Mouse (Mus musculus): ENCODE data around the gene Efcab11.

The Efcab11 gene

DNA sequence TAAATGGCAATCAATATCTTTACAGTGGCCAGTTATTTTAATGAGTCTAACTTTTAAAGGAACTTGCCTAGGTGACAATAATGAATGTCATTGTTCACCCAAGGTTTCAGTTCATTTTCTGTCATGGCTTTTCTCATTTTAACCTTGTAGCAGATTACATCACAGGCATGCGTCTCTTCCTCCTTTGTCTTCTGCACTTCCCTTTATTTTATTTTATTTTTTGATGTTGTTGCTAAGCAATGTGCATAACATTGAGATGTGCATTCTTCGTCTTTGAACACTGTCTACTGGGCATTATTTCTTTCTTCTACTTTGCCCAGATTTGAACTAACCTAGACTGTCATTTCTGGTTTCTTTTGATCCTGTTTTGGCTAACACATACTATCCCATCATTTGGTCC is 88.3 kb downstream of the Efcab11 start:
- no peak for DNase-seq

DNA sequence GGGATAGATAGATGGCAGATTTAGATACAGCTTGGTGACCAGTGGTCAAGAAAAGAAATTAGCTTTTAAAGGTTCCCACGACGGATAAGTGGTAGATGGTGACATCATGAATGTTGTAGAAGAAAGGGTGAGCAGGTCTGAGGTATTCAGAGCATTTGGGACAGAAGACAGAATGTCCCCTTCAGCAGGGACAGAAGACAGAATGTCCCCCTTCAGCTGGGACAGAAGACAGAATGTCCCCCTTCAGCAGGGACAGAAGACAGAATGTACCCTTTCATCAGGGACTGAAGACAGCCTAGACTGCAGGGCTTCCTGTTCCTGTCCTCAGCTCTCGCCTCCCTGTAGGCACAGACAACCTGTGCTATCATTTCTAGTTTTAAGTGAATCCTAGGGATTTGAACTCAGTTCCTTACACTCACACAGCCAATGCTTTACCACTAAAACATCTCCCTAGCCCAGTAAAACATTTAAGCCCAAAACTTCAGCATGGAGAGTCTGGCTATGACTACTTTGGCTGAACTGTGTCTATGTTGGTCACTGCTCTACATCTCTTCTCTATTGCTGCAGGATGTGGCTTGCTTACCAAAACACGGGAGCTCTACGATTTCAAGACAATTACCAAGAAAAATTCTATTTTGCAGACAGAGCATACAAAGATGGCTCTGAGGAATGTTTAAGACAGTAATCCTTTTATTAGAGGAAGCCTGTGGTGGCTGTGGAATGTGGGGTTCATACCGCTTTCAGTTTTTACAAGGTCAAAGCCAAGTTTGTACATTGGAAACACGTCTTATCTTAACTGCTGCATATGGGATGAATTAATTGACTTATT is 89.2 kb downstream of the Efcab11 start:
- no peak for DNase-seq

DNA sequence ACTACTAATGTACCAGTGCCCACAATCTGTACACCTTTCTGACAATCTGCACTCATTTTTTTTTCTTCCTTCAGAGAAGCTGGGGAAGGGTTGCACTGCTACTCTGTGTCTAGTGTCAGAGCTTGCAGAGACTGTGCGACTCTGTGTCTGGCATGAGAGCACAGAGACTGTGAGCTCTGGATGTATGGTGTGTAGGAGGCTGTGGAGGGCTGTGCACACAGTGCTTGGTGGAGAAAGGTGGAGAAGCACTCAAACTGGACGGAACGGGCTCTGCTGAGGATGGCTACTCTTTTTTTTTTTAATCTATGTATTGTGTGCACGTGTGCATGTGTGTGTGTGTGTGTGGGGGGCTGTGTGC is 90.1 kb downstream of the Efcab11 start:
- no peak for DNase-seq

DNA sequence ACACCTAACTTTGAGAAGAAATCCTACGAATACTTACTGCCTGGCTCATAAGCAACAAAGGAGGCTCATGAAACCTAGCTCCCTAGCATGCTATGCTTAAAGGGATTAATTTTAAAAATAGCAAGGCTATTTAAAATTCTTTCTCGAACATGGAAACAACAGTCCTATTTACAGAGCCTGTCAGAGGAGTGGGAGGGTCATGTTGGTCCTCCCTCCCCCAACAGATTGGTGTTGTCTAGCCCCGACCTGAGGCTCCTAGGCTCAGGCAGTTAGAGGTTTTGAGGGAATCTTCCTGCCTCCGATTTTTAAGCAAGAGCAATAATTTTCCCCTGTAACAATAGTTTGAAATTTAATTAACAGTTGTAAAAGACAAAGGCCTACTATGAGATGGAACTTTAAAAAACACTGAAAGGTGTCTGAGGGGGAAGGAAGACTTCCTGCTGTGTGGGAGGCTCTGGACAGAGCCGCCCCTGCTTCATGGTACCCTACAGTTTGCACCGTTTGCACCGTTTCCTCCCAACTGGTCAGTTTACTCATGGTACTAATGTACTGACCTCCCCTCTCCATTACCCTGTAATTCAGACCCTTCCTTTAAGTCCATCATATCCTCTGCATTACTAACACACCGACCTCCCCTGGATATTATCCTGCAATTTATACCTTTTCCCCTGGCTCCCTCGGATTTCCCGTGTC is 90.6 kb downstream of the Efcab11 start:
- no peak for DNase-seq

DNA sequence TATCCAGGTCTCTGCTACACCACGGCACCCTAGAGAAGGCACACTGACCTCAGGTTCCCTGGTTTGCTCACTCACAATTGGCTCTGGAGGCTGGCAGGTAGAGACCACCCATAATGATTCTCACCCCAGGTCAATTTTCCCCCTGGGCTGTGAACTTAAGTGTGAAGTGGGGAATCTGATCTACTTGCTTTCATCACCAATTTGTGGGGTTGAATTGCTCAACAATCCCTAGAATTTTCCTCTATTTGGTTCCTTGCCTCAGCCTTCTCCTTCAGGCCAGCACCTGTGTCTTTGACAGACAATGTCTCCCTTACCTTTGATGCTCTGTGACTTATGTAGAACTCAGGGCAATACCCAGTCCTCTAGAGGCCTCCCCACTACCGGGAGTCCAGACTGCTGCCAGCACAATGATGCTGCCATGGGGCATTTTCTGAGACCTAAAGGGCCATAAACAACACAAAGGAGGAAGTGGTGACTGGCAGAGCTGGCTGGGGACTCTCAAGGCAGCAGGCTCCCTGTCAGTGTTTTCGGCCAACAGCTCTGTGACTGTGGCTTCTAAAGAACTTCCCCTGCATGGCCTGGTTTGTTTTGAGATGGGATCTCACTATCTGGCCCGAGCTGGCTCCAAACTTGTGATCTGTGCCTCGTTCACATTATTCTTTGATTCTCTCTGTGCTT is 94.8 kb downstream of the Efcab11 start:
- no peak for DNase-seq

DNA sequence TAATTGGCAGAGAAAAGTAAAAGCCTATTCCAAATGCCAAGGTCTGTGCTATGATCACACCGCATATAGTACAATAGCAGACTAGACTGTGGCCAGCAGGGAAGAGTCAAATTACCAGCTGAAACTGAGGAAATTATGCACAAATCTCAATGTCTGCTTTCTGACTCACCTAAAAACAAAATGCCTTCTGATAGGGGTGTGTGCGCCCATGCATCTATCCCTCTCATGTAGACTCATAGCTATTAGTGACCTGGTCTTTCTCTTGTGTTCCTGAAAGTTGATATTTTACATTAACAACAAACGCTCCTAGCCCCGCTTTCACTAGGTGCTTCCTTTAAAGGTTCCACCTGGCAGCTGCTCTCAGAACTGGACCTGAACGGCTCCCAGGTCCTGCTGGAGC is 102.5 kb downstream of the Efcab11 start:
- no peak for DNase-seq

DNA sequence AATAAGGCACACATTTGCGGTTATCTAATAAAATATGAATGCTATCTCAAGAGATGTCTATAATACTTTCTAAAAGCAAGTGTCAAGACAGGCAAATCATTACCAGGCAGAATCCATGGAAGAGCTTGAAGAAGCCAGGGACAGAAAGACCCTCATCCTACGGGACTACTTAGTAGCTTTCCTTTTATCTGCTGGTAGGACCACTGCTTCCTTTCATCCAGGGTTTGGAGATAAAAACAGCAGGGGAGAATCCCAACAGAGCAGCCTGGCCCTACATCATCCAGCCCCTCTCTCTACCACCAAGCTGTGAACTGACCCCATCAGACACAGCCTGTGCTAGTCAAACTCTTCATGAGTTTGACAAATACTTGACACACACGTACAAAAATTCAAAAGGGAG is 103.8 kb downstream of the Efcab11 start:
- no peak for DNase-seq

DNA sequence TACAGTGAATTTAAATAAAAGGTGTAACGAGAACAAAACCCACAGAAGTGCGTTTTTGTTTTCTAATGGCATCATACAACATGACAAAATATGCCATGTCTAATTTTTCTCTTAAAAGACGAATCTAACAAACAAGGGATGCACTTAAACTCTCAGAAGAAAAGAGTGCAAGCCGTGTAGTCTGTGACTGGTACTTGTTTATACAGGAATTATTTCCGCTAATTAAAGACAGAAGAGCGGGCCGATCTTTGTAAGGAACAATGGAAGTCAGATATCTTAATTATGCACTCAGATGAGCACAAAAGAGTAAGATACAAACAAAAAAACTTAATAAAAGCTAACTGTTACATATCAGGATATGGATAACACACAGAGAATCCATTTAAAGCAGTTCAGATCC is 104.3 kb downstream of the Efcab11 start:
- DNase-seq = no peak

DNA sequence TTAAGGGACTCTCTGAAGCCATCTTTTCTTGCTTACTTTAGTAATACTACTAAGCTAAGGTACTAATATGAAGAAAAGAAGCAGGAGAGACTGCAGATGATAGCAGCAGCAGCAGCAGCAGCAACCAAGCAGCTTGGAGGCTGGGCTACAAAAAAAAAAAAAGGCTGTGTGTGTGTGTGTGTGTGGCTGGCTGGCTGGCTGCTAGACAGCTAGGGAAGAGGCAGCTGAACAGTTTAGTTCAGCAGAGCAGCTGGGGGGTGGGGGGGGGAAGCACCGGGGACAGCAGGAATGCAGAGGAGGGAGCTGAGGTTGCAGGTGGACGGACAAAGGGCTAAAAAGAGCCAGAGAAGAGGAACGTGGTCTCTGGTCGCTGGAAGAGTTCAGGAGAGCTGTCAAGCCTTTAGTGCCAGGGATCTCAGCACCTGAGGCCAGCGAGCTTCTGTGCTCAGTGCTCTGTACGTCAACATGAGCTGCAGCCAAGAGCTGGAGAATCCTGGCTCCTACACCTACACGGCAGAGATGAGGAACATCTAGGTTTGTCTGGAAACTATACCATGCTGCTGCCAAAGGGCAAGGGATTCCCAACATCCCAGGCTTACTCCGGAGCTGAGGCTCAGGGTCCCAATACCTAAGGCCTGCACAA is 107.6 kb downstream of the Efcab11 start:
- DNase-seq = no peak

DNA sequence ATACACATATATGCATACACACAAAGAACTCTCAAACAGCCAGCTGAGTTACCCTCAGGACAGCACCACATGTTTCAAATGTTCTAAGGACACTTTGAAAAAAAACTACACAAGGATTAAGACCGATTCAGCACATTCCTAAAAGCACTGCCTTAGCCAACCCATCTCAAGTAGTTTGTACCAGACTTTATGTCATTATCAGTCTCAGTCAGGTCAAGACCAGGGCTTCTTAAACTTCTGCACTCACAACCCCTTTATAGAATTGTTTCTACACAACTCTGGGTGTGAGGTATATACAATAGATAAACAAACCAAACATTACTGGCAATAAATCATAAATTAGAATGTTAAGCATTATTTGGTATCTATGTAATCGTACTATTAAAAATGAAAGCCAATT is 109.4 kb downstream of the Efcab11 start:
- DNase-seq = no peak

DNA sequence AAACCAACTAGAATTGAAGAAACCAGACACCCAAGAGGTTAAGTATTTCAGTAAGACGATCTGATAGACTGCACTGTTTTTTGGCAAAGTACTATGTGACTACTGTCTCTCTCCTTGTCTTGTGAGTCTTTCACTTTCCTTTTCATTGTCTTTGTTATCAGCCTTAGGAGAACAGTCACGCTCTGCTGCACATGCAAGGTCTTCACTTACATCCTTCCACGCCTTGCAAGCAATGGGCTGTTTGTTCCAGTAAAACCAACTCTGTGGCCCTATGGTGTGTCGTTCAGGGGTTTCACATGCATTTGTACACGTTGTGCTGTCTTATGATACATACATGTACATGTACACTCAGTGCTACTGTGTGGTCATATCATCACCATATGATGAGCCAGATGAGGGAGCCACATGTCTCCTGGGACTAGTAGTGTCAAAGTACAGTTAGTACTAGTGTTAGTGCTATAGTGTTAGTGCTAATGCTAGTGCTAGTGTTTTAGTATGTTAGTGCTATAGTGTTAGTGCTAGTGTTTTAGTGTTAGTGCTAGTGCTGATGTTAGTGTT is 110.5 kb downstream of the Efcab11 start:
- DNase-seq = no peak

DNA sequence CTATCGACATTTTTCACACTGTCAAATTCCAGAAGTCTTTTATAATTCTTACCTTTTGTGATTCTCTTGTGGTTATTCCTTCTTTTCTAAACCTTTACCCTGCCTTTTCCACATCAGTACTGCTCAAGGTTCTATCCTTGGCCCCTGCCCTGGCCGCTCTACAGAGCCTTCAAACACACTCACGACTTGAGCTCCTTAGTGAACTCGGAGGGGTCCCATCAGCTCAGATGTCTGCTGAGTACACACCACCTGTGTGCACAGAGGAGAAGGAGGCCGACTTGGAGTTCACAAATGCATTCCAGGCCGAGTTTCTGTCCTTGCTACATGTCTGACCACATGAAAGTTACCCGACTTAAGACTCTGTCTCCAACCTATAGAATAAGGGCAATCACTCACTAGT is 113.2 kb downstream of the Efcab11 start:
- no peak for DNase-seq

DNA sequence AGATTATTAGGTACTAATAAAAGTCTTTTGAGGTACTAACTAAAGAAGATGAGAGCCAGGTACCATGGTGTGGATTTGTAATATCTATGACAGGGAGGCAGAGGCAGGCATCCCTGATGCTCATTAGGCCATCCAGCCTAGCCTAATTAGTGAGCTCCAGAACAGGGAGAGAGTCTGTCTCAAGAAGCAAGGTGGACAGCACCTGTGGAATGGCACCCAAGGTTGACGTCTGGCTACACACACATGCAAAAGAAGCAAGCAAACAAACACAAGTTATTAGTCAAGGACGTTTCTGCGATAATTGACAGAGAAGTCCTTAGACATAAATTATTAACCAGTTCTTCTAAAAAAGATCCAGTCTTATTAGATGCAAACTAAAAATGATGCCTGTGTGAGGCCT is 114.6 kb downstream of the Efcab11 start:
- no peak for DNase-seq

DNA sequence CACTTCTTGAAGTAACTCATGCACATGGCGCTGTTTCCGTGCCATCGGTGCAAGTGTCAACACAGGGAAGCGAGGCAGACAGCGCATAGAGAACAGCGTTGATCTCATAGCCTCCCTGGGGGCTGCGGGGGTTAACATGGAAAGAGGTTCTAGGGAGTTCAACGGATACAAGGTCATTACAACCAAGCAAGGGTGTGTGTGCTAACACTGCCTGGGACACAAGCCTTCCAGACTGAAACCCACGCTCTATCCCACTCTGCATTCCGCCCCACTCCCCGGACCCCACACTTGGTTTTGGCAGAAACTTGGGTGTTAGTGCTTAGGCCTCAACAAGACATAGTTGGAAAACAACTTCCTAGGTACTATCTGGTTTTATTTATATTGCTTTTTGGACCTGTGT is 116.5 kb downstream of the Efcab11 start:
- DNase-seq = no peak

DNA sequence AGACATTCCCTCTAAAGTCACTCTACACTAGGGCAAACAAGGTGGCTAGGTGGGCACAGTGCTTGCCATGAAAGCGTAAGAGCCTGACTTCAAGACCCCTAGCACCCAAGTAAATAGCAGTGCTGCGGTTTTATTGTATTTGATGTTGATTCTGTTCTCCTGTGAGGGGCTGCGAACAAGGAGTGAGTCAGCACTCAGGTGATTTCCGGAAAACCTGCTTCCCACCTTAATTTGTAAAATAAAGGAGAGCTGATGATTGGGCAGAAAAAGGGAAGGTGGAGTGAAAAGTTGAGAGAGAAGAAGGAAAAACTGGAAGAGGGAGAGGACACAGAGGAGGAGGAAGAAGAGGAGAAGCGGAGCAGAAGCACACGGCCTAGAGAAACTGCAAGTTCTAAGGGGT is 118.3 kb downstream of the Efcab11 start:
- DNase-seq = no peak

DNA sequence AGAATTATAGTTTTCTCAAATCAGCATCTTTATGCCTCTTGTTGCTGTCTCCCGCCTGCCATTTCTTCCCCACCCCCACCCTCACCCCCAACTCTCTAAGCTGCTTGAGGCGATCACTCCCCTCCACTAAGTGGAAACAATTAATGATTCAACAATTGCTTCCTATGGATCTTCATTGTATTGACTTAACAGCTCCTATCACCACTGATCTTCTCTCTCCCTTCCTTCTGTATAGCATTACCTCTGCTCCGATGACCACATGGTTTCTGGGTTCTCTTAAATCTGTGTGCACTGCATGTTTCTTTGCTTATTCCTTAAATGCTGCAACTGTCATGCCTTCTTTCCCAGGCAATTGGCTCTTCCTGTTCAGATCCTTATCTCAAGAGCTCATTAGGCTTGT is 120.2 kb downstream of the Efcab11 start:
- DNase-seq = no peak

DNA sequence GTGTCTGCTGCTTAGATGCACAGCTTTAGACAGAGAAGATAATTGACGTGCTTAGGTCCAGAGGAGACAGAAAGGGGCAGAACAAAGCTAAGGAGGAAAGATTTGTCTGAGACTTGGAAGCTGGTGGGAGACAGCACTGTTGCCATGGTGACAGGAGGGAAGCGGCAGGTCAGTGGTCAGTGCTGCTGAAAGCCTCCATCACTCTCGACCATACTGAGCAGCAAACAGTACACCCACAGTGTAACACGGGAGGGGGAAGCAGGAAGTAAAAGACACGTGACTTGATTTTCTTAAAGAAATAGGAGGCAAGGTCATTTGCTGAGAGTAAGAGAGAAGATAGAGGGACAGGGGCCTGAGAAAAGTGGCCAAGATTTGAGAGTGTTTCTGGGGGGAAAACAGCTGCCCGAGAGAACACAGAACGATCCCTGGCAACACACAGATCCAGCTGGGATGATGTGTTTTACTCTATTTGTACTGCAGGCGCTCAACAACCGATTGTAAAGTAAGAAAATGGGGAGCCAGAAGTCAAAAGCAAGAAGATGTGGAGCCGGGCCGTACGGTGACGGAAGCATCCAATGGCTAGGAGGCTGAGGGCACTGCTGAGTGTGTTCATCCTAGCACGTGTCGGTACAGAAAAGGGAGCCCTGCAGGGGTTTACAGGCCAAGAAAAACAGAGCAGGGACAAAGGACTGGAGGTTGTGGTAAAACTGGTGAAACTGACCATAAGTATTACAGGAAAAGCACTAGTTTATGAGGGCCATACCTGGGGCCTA is 126.3 kb downstream of the Efcab11 start:
- DNase-seq = no peak

DNA sequence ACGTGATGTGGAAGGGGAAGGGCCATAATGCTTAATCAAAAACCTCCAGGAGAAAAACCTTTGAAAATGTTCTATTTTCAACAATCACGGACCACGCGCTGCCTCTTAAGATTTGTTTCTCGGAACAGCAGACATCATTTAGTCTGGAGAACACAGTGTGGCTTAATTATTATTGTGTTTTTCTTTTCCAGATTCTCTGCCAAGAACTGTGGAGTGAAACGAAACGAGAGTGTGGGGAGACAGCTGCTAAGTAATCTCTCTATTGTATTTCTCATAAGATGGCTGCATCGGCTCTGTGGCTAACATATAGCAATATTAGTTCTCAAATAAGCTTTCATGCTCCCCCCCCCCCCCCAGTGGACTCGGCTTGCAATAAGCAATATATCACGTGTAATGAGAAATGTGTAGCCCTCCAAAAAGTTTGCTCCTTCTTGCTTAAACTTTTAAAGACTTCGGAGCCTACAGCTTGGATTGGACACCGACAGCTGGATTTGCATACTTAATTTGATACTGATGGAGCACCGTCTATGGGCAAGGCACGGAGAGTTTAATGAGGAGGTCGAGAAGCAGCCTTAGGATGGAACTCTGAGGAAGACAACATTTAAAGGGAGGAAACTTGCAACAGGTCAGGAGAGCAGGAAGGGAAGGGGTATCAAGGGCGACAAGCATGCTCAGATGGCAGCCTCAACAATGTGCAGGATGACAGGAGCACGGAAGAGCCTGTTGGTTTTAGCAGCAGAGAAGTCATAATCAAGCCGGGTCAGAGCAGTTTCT is 127.1 kb downstream of the Efcab11 start:
- no peak for DNase-seq

DNA sequence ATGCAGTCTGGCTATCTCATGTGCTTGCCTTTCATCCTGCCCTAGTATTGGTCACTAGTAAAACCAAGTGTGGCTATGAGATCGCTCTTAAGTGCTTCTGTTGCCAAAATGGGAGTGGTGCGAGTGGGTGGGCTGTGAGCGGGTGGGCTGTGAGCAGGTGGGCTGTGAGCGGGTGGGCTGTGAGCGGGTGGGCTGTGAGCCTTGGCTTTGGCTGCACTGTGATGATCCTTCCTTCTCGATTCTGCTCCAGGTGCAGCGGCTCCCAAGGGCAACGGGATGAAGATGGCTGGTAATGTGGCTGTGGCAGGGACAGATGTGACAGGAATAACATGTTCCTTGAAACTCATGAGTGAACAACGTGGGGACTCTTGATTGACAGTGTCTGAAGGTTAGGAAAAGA is 128.0 kb downstream of the Efcab11 start:
- DNase-seq = no peak

DNA sequence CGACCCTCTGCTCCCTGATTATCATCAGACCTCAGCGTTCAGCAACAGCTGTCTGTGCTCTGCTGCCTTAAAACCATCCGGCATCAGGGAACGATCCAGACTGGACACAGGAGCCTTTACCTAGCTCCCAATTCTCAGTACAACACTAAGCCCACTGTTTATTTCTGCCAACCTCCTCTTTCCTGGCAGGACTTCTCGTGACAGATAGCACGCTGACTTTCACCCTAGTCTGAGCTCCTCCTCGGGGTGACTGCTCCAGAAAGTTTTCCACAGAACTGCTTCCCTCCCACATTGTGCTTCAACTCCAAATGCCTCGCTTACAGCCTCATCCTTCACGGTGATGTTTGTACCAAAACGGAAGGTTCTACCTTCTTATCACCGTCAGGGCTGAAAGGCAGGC is 131.3 kb downstream of the Efcab11 start:
- DNase-seq = no peak

DNA sequence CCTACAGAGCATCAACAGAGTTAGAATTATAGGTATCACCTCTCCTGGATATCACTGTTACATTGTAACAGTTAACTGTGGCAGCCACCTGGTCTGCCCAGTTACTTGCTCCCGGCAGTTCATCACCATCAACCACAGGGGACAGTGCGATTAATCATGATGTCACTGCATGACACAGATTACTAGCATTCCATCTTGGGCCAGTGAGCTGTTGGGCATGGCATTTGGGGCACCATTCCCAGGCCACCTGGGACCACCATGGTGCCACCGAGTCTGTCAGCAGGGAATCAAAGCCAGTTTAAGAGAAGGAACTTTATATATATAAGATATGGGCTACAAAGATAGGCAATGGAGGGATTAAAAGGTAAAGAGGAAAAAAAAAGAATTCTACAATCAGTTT is 134.8 kb downstream of the Efcab11 start:
- no peak for DNase-seq

DNA sequence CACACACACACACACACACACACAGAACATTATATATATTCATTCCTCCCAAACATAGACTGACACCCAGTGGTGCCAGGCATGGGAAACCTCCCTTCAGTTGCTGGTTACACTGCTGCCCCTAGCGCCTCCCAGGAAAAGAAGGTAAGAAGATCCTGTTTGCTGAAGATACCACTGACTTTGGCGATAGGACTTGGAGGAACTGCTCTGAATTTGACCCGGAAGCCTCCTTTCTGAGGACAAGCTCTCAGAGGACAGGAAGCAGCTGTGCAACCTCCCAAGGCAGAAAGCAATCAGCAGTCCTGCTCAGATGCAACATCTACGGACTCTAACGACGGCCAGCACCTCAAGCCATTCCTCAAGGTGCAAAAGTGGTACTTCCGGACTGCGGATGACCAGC is 142.6 kb downstream of the Efcab11 start:
- no peak for DNase-seq
